Mouse (Mus musculus) heart, embryonic 10.5 days (tissue): Measurements from ENCODE around the gene Ppp1r9b. TPM values are rescaled to one million over a fixed set of nuclear protein-coding genes. Genes with fewer than 3 reads are reported as not detected.

Experiments used
- DNase-seq: peaks from one replicate; pipeline ENCODE4 v3.0.0-alpha.2; 2017; ENCODE audit warnings: low spot score
- H3K27ac ChIP-seq: fragments of 300-500 bp; sonication (generic); 2 replicates; pipeline ENCODE4 v1.5.1; 2016; ENCODE audit warnings: mild to moderate bottlenecking
- H3K27me3 ChIP-seq: fragments of 300-500 bp; sonication (generic); 2 replicates; pipeline ENCODE4 v1.6.1; 2016; ENCODE audit warnings: mild to moderate bottlenecking; ENCODE audit not compliant: poor library complexity, insufficient read depth, severe bottlenecking
- H3K36me3 ChIP-seq: fragments of 300-500 bp; sonication (generic); 2 replicates; pipeline ENCODE4 v1.6.1; 2016; ENCODE audit warnings: mild to moderate bottlenecking, moderate library complexity
- H3K4me1 ChIP-seq: fragments of 300-500 bp; sonication (generic); 2 replicates; pipeline ENCODE4 v1.6.1; 2016; ENCODE audit warnings: mild to moderate bottlenecking
- H3K4me3 ChIP-seq: fragments of 300-500 bp; sonication (generic); 2 replicates; pipeline ENCODE4 v1.5.1; 2016; ENCODE audit warnings: mild to moderate bottlenecking, moderate library complexity
- H3K9me3 ChIP-seq: fragments of 300-500 bp; sonication (generic); 2 replicates; pipeline ENCODE4 v1.6.1; 2016; ENCODE audit warnings: mild to moderate bottlenecking, moderate library complexity
- WGBS: fragments of 180-500 bp; shearing (Covaris S2); methylation state at CpG from one replicate; pipeline ENCODE4 v1.1.7; 2016; 5-methylcytosine and 5-hydroxymethylcytosine counted together
- polyA plus RNA-seq: library from polyadenylated mRNA; unstranded; fragments of >200 nt; fragmentation: Nextera tagmentation; extraction: Ambion mirVana; gene quantifications from 2 replicates; pipeline ENCODE4 v1.2.1, GENCODE M21; 2016

The Ppp1r9b gene
- polyA plus RNA-seq, 1 experiment from 2014 or later, result 12.5 TPM

DNA sequence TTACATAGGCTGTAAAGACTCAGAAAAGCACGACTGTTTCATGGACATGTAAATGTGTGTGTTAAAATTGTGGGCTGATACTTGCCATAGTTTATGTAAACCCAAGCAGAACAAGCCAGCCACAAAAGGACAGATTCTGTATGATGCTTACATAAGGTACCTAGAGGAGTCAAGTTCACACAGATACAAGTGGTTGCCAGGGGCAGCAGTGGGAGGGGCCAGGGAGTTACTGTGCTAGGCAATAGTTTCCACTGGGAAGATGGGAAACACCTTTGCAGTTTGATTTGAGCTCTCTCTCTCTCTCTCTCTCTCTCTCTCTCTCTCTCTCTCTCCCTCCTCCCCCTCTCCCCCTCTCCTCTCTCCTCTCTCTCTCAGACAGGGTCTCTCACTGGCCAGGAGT lies 5.7 kb upstream of the Ppp1r9b start:
- Histone ChIP-seq H3K4me3 (no peak overlapping the region), H3K9me3 (no peaks in the 10 kb centered on the region), H3K27ac (no peak overlapping the region), H3K27me3 (no peaks in the 10 kb centered on the region), H3K36me3 (no peaks in the 10 kb centered on the region), H3K4me1 (peaks cover 45% of the 10 kb centered on the region)
- WGBS, result 48% methylated on average over 1 of the region's 1 CpGs
- DNase-seq, result peak; percentile 71

DNA sequence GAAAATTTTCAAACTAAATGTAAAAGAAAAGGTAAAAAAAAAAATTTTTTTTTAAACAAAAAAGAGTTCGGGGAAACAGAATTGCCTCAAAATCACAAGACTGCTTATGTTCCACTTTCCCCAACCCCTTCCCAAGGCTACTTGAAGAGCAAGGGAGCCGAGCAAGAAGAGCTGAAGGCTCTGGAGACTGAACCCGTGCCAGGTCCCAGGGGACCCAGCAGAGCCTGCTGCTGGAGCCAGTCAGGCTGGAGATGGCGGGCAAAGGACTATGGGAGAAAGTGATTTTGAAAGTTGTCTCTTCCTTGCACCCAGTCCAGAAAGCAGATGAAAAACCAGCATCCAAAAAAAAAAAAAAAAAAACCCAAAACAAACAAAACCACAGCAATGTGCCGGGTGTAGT lies 5.0 kb upstream of the Ppp1r9b start:
- Histone ChIP-seq H3K9me3 (no peaks in the 10 kb centered on the region), H3K4me1 (peaks cover 52% of the 10 kb centered on the region), H3K27ac (no peak overlapping the region), H3K36me3 (no peaks in the 10 kb centered on the region), H3K27me3 (no peaks in the 10 kb centered on the region), H3K4me3 (no peak overlapping the region)
- 77% methylated on average over 5 of the region's 5 CpGs for WGBS
- DNase-seq, result no peak

GRCm38 (mm10) chr11:94986435-94986834 lies 4.4 kb upstream of the Ppp1r9b start:
- H3K36me3 ChIP-seq, result no peaks in the 10 kb centered on the region
- peaks cover 53% of the 10 kb centered on the region for H3K4me1 ChIP-seq
- H3K4me3 ChIP-seq, result no peak overlapping the region
- H3K27me3 ChIP-seq, result no peaks in the 10 kb centered on the region
- 60% methylated on average over 2 of the region's 2 CpGs for WGBS
- H3K27ac ChIP-seq, result no peak overlapping the region
- DNase-seq, result peak; percentile 61
- H3K9me3 ChIP-seq, result no peaks in the 10 kb centered on the region

DNA sequence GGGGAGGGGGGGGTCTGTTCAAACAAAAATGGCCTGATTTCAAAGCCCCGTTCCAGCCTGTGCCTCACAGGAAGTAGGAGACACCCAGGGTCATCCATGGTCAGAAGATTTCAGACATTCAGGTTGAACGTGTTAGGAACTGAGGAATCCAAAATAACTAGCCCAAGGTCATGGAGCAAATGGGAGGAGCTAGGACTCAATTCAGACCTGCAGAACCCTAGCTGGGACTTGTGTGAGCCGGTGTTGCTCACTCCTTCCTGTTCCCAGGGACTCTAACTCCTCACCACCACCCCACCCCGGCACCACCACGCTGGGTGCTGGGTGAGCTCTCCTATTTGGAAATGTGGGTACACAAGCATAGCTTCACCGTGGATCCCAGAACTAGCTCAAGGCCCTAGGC lies 3.5 kb upstream of the Ppp1r9b start:
- no peaks in the 10 kb centered on the region for H3K9me3 ChIP-seq
- H3K4me3 ChIP-seq, result no peak overlapping the region
- peaks cover 62% of the 10 kb centered on the region for H3K4me1 ChIP-seq
- no peak for DNase-seq
- no peaks in the 10 kb centered on the region for H3K27me3 ChIP-seq
- no peaks in the 10 kb centered on the region for H3K36me3 ChIP-seq
- WGBS, result 52% methylated on average over 6 of the region's 6 CpGs
- H3K27ac ChIP-seq, result peak overlapping the region; percentile 96

- Histone ChIP-seq H3K4me1 (peaks cover 67% of the 10 kb centered on the region), H3K9me3 (no peaks in the 10 kb centered on the region), H3K4me3 (no peak overlapping the region), H3K36me3 (no peaks in the 10 kb centered on the region), H3K27me3 (no peaks in the 10 kb centered on the region), H3K27ac (peak overlapping the region; percentile 96)
- WGBS, result 80% methylated on average over 8 of the region's 8 CpGs
- DNase-seq, result no peak
Observed at GRCm38 (mm10) chr11:94987851-94988250, 3.0 kb upstream of the Ppp1r9b start.

- Histone ChIP-seq H3K4me3 (peak overlapping the region; percentile 94), H3K9me3 (no peaks in the 10 kb centered on the region), H3K27ac (peak overlapping the region; percentile 96), H3K27me3 (no peaks in the 10 kb centered on the region), H3K4me1 (peaks cover 78% of the 10 kb centered on the region), H3K36me3 (no peaks in the 10 kb centered on the region)
- 22% methylated on average over 10 of the region's 10 CpGs for WGBS
- DNase-seq, result no peak
Observed at GRCm38 (mm10) chr11:94988780-94989561, 1.9 kb upstream of the Ppp1r9b start.

- Histone ChIP-seq H3K27ac (peak overlapping the region; percentile 96), H3K36me3 (peaks cover 1% of the 10 kb centered on the region), H3K27me3 (no peaks in the 10 kb centered on the region), H3K9me3 (no peaks in the 10 kb centered on the region), H3K4me1 (peaks cover 84% of the 10 kb centered on the region), H3K4me3 (peak overlapping the region; percentile 94)
- DNase-seq, result peak; percentile 95
- 0% methylated on average over 12 of the region's 12 CpGs for WGBS
Observed at GRCm38 (mm10) chr11:94989562-94990017, 1.2 kb upstream of the Ppp1r9b start.

DNA sequence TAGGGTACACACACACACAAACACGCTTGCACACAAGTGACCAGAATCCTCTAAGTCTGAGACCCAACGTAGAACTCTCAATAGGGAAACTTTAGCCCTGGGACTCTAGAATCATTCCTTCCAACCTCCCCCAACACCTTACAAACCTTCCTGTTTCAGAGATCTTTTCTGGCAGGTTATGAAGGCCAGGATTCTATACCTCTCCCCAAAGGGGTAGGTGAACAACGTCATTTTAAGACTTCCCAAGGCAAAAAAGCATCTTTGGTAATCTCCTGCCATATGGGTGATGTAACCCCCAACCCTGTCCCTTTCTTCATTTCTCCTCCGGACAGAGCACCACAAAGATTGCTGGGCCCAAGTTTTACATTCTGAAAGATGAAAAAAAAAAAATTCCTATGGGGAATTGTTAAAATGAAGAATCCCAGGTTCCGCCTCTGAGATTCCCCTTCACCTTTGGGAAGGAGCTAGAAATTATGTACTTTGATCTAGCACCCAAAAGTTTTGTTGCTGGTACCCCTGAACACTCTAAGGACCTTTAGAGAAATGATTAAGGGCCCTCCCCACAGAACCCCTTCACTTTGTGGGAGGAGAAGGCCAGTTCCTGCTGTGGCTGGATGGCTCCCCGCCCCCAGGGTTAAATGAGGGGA lies 610 bp upstream of the Ppp1r9b start:
- peak overlapping the region; percentile 94 for H3K4me3 ChIP-seq
- 50% methylated on average over 6 of the region's 6 CpGs for WGBS
- H3K27me3 ChIP-seq, result no peaks in the 10 kb centered on the region
- no peaks in the 10 kb centered on the region for H3K9me3 ChIP-seq
- H3K36me3 ChIP-seq, result peaks cover 8% of the 10 kb centered on the region
- peaks cover 86% of the 10 kb centered on the region for H3K4me1 ChIP-seq
- H3K27ac ChIP-seq, result peak overlapping the region; percentile 96
- DNase-seq, result no peak

- peak overlapping the region; percentile 96 for H3K27ac ChIP-seq
- H3K4me3 ChIP-seq, result peak overlapping the region; percentile 94
- H3K9me3 ChIP-seq, result no peaks in the 10 kb centered on the region
- H3K4me1 ChIP-seq, result peaks cover 94% of the 10 kb centered on the region
- H3K36me3 ChIP-seq, result peaks cover 23% of the 10 kb centered on the region
- no peaks in the 10 kb centered on the region for H3K27me3 ChIP-seq
- whole genome bisulfite sequencing, result under 1% methylated on average over 99 of the region's 99 CpGs
- no peak for DNase-seq
Observed at GRCm38 (mm10) chr11:94991641-94992479, 1.0 kb downstream of the Ppp1r9b start.

DNA sequence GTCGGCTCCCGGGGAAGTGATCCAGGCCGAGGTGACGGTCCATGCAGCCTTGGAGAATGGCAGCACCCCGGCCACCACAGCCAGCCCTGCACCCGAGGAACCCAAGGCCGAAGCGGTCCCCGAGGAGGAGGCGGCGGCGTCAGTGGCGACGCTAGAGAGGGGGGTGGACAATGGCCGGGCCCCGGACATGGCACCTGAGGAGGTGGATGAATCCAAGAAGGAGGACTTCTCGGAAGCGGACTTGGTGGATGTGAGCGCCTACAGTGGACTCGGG lies 1.6 kb downstream of the Ppp1r9b start:
- 2% methylated on average over 20 of the region's 20 CpGs for WGBS
- peaks cover 28% of the 10 kb centered on the region for H3K36me3 ChIP-seq
- peak overlapping the region; percentile 96 for H3K27ac ChIP-seq
- no peaks in the 10 kb centered on the region for H3K27me3 ChIP-seq
- DNase-seq, result no peak
- H3K4me1 ChIP-seq, result peaks cover 92% of the 10 kb centered on the region
- peak overlapping the region; percentile 94 for H3K4me3 ChIP-seq
- H3K9me3 ChIP-seq, result no peaks in the 10 kb centered on the region

DNA sequence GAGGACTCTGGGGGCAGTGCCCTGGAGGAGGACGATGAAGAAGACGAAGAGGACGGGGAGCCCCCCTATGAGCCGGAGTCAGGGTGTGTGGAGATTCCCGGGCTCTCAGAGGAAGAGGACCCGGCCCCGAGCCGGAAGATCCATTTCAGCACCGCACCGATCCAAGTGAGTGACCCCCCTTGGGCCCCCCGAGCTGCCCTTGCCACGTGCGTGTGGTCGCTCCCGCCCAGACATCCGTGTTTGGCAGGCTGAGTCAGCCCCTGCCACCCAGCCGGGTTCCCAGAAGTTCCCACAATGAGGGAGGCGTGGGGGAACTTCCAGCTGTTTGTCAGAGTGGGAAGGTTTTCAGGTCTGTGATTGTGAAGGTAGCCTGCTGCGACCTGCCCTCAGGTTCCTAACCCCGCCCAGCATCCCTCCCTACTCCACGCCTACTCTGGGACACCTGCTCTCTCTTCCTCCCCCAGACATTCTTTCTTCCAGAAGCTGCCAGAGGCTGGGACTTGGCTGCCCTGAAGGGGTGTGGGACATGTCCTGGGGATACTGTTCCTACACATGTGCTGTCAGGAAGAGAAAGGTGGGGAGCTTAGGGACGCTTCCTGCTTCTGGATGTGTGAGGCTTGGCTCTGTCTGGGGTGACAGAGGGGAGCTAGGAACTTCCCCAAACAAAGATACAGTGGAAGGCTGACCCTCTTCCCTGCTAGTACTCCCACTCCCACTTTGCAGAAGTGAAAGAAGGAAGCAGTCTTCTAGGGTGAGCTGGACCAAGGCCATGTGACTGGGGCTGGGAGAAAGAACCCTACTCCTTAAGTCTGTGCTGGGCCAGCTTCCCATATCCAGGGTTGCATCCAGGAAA lies 2.1 kb downstream of the Ppp1r9b start:
- DNase-seq, result no peak
- 5% methylated on average over 21 of the region's 22 CpGs for WGBS
- no peaks in the 10 kb centered on the region for H3K27me3 ChIP-seq
- H3K27ac ChIP-seq, result peak overlapping the region; percentile 96
- H3K4me1 ChIP-seq, result peaks cover 91% of the 10 kb centered on the region
- no peaks in the 10 kb centered on the region for H3K9me3 ChIP-seq
- H3K36me3 ChIP-seq, result peaks cover 34% of the 10 kb centered on the region
- peak overlapping the region; percentile 94 for H3K4me3 ChIP-seq

DNA sequence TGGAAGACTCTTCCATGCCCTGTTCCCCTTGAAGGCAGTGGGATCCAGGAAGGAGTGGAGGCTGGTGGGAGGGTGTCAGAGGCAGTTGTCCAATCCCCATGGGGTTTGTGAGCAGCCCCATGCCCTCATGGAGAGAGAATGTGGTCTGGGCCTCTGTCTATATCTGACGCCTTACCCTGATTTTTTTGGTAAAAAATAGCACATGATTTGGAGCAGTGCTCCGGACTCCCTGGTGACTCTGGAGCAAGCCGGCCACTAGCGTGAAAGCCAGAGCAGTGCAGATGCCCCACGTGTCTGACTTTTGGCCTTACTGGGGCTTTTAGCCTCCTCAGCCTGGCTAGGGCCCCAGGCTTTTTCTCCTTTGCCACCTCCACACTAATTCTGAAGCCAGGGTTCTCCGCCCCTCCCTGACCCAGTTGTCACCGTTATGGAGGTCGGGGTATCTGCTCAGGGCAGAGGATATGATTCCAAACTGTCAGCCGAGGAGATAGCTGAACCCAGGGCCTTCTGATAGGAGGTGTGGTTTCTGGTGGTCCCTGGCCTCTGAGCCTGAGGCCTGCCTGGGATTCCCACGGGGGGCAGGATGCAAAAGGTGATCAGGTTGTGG lies 3.5 kb downstream of the Ppp1r9b start:
- peaks cover 86% of the 10 kb centered on the region for H3K4me1 ChIP-seq
- H3K36me3 ChIP-seq, result peaks cover 47% of the 10 kb centered on the region
- DNase-seq, result no peak
- no peaks in the 10 kb centered on the region for H3K27me3 ChIP-seq
- no peaks in the 10 kb centered on the region for H3K9me3 ChIP-seq
- 37% methylated on average over 10 of the region's 10 CpGs for WGBS
- peak overlapping the region; percentile 94 for H3K4me3 ChIP-seq
- peak overlapping the region; percentile 96 for H3K27ac ChIP-seq
